Mouse (Mus musculus) CH12.LX (cell line): ENCODE measurements at regions not wholly inside any gene's neighbourhood (a gene's known extent, or its start where the extent isn't known, plus 50 kb on each side); places are given as distances from the start of the nearest gene placed in this dataset.

Source experiments
- DNase-seq: peaks from one replicate; pipeline ENCODE4 v3.0.0-alpha.2; 2013; ENCODE audit errors: extremely low read depth
- H3K27ac ChIP-seq: 2 replicates; pipeline ENCODE4 v1.5.1; 2012; ENCODE audit warnings: low read depth, mild to moderate bottlenecking, control low read depth, moderate library complexity; ENCODE audit not compliant: insufficient read depth
- H3K27me3 ChIP-seq: replicated peaks from 2 replicates; pipeline ENCODE3; 2012; ENCODE audit warnings: inconsistent platforms
- H3K36me3 ChIP-seq, 2 experiments: replicated peaks in 1 of 2; 2 replicates each; pipeline versions ENCODE3 to v1.6.1; 2012; ENCODE audit warnings: inconsistent platforms in 1 of 2, low read length in 1 of 2, mild to moderate bottlenecking in 1 of 2, mixed read lengths in 1 of 2, moderate library complexity in 1 of 2; ENCODE audit not compliant: control insufficient read depth in 1 of 2, insufficient read depth in 1 of 2
- H3K4me1 ChIP-seq, 2 experiments: 2 replicates each; pipeline ENCODE4 v1.6.1; 2012; ENCODE audit warnings: inconsistent platforms in 1 of 2, moderate library complexity in 1 of 2; ENCODE audit not compliant: insufficient read depth in 2 of 2, control insufficient read depth in 1 of 2
- H3K4me2 ChIP-seq: 2 replicates; pipeline ENCODE4 v1.6.1; 2012; ENCODE audit warnings: low read depth, mild to moderate bottlenecking, control low read depth; ENCODE audit not compliant: poor library complexity, insufficient read depth, severe bottlenecking
- H3K4me3 ChIP-seq, 3 experiments: fragments of 150-350 bp in 1 of 3; sonication (generic) in 1 of 3; replicated peaks in 1 of 3; 2 replicates each; pipeline versions ENCODE3 to v1.5.1; 2011 to 2012; ENCODE audit warnings: low read depth in 2 of 3, low read length in 2 of 3, mild to moderate bottlenecking in 2 of 3, moderate library complexity in 2 of 3, control low read depth in 1 of 3, improper control_type of control experiment in 1 of 3, inconsistent platforms in 1 of 3, mixed read lengths in 1 of 3; ENCODE audit not compliant: poor library complexity in 1 of 3
- H3K79me2 ChIP-seq: replicated peaks from 2 replicates; pipeline ENCODE4 v1.6.1; 2012; ENCODE audit warnings: mild to moderate bottlenecking, moderate library complexity; ENCODE audit not compliant: control insufficient read depth, poor library complexity, insufficient read depth, severe bottlenecking; ENCODE audit errors: extremely low read depth
- H3K9ac ChIP-seq: 2 replicates; pipeline ENCODE4 v1.6.1; 2012; ENCODE audit warnings: low read depth, mild to moderate bottlenecking, control low read depth, moderate library complexity; ENCODE audit not compliant: insufficient read depth
- H3K9me3 ChIP-seq: replicated peaks from 2 replicates; pipeline ENCODE3; 2012; ENCODE audit warnings: low read length, inconsistent platforms, mixed read lengths
- CHD1 ChIP-seq: IDR thresholded peaks from 2 replicates; pipeline ENCODE4 v1.6.1; 2012; ENCODE audit warnings: low read depth, low read length, improper control_type of control experiment, inconsistent platforms
- CHD2 ChIP-seq: IDR thresholded peaks from 2 replicates; pipeline ENCODE4 v1.6.1; 2011; ENCODE audit warnings: low read length, improper control_type of control experiment
- E2F4 ChIP-seq: IDR thresholded peaks from 2 replicates; pipeline ENCODE4 v1.6.1; 2011; ENCODE audit warnings: low read depth, low read length, improper control_type of control experiment; ENCODE audit not compliant: insufficient replicate concordance
- ETS1 ChIP-seq: conservative IDR thresholded peaks from 2 replicates; pipeline ENCODE4 v1.6.1; 2012; ENCODE audit warnings: low read depth, mild to moderate bottlenecking, inconsistent platforms, low read length, improper control_type of control experiment, moderate library complexity
- GABPA ChIP-seq: IDR thresholded peaks from 2 replicates; pipeline ENCODE4 v1.6.1; 2012; ENCODE audit warnings: low read depth, low read length, improper control_type of control experiment, inconsistent platforms; ENCODE audit not compliant: insufficient replicate concordance
- IRF4 ChIP-seq: IDR thresholded peaks from 2 replicates; pipeline ENCODE4 v1.6.1; 2014; ENCODE audit warnings: low read depth, mild to moderate bottlenecking, inconsistent platforms, low read length, improper control_type of control experiment
- JUN ChIP-seq: IDR thresholded peaks from 2 replicates; pipeline ENCODE4 v1.6.1; 2011; ENCODE audit warnings: low read depth, mild to moderate bottlenecking, low read length, improper control_type of control experiment, moderate library complexity; ENCODE audit not compliant: insufficient read depth
- JUND ChIP-seq: conservative IDR thresholded peaks from 2 replicates; pipeline ENCODE4 v1.6.1; 2011; ENCODE audit warnings: low read depth, low read length, improper control_type of control experiment
- MAFK ChIP-seq: IDR thresholded peaks from 2 replicates; pipeline ENCODE4 v1.6.1; 2011; ENCODE audit warnings: low read length, improper control_type of control experiment; ENCODE audit not compliant: insufficient replicate concordance
- MAX ChIP-seq: IDR thresholded peaks from 2 replicates; pipeline ENCODE4 v1.6.1; 2011; ENCODE audit warnings: low read length, improper control_type of control experiment
- MXI1 ChIP-seq: IDR thresholded peaks from 2 replicates; pipeline ENCODE4 v1.6.1; 2011; ENCODE audit warnings: mild to moderate bottlenecking, low read depth, low read length, improper control_type of control experiment
- MYC ChIP-seq: IDR thresholded peaks from 2 replicates; pipeline ENCODE4 v1.6.1; 2011; ENCODE audit warnings: low read depth, mild to moderate bottlenecking, improper control_type of control experiment, low read length
- NELFE ChIP-seq: IDR thresholded peaks from 2 replicates; pipeline ENCODE4 v1.6.1; 2011; ENCODE audit warnings: low read depth, low read length, improper control_type of control experiment
- NRF1 ChIP-seq: IDR thresholded peaks from 2 replicates; pipeline ENCODE4 v1.6.1; 2014; ENCODE audit warnings: low read depth, mild to moderate bottlenecking, inconsistent platforms, low read length, improper control_type of control experiment, moderate library complexity
- POLR2A ChIP-seq: IDR thresholded peaks from 2 replicates; pipeline ENCODE4 v1.6.1; 2011; ENCODE audit warnings: low read depth, mild to moderate bottlenecking, improper control_type of control experiment, low read length
- POLR2AphosphoS2 ChIP-seq: IDR thresholded peaks from 2 replicates; pipeline ENCODE4 v1.6.1; 2011; ENCODE audit warnings: low read depth, low read length, improper control_type of control experiment
- RAD21 ChIP-seq: IDR thresholded peaks from 2 replicates; pipeline ENCODE4 v1.6.1; 2011; ENCODE audit warnings: low read depth, mild to moderate bottlenecking, low read length, improper control_type of control experiment, moderate library complexity
- SMC3 ChIP-seq: IDR thresholded peaks from 2 replicates; pipeline ENCODE4 v1.6.1; 2011; ENCODE audit warnings: low read depth, low read length, improper control_type of control experiment
- TCF12 ChIP-seq: IDR thresholded peaks from 2 replicates; pipeline ENCODE4 v1.6.1; 2014; ENCODE audit warnings: low read depth, mild to moderate bottlenecking, inconsistent platforms, low read length, improper control_type of control experiment
- USF1 ChIP-seq: IDR thresholded peaks from 2 replicates; pipeline ENCODE4 v1.6.1; 2014; ENCODE audit warnings: low read depth, mild to moderate bottlenecking, inconsistent platforms, low read length, improper control_type of control experiment
- USF2 ChIP-seq: conservative IDR thresholded peaks from 2 replicates; pipeline ENCODE4 v1.6.1; 2011; ENCODE audit warnings: low read depth, low read length, improper control_type of control experiment
- ZNF384 ChIP-seq: IDR thresholded peaks from 2 replicates; pipeline ENCODE4 v1.6.1; 2012; ENCODE audit warnings: low read depth, low read length, improper control_type of control experiment, inconsistent platforms
- dilution Hi-C: fragments of 300-500 bp; cut with MboI; formaldehyde crosslinking; loops from 2 replicates; pipeline ENCODE4 v1.14.3; 2020; ENCODE audit warnings: low sequenced_read_pairs; ENCODE audit not compliant: extremely low pct_unique_long_range_greater_than_20kb, extremely low pct_ligation_motif_present
- in situ Hi-C: fragments of 300-500 bp; cut with MboI; formaldehyde crosslinking; loops from 3 replicates; pipeline ENCODE4 v1.14.3; 2019; ENCODE audit warnings: low sequenced_read_pairs, low pct_ligation_motif_present, low pct_unique_long_range_greater_than_20kb, mixed read lengths

- no peak overlapping the region for H3K9ac ChIP-seq
- no peak for TF ChIP-seq POLR2A
- TF ChIP-seq JUND = no peak
- no peak for TF ChIP-seq IRF4
- TF ChIP-seq POLR2AphosphoS2 = no peak
- TF ChIP-seq JUN = no peak
- TF ChIP-seq MAFK = no peak
- no peak for TF ChIP-seq GABPA
- TF ChIP-seq NELFE = no peak
- no peak for TF ChIP-seq USF1
- no peak for TF ChIP-seq MXI1
- TF ChIP-seq TCF12 = no peak
- no peak for TF ChIP-seq ZNF384
- TF ChIP-seq E2F4 = no peak
- TF ChIP-seq MYC = no peak
- TF ChIP-seq RAD21 = no peak
- TF ChIP-seq NRF1 = no peak
- TF ChIP-seq CHD2 = no peak
- no peak for TF ChIP-seq SMC3
- no peak for TF ChIP-seq MAX
- H3K27me3 ChIP-seq = no peaks in the 10 kb centered on the region
- DNase-seq = no peak
- dilution Hi-C loops (no loop called here), in situ Hi-C loops (no loop called here)
- no peak overlapping the region for H3K4me2 ChIP-seq
- no peaks in the 10 kb centered on the region for H3K79me2 ChIP-seq
- no peak overlapping the region for H3K4me3 ChIP-seq
- no peaks in the 10 kb centered on the region for H3K36me3 ChIP-seq
- H3K27ac ChIP-seq = no peak overlapping the region
- H3K9me3 ChIP-seq = no peaks in the 10 kb centered on the region
- H3K4me1 ChIP-seq = no peaks in the 10 kb centered on the region
These were observed 364.7 kb upstream of the Chrm3 start for GRCm38 (mm10) chr13:10725335-10725734.

DNA sequence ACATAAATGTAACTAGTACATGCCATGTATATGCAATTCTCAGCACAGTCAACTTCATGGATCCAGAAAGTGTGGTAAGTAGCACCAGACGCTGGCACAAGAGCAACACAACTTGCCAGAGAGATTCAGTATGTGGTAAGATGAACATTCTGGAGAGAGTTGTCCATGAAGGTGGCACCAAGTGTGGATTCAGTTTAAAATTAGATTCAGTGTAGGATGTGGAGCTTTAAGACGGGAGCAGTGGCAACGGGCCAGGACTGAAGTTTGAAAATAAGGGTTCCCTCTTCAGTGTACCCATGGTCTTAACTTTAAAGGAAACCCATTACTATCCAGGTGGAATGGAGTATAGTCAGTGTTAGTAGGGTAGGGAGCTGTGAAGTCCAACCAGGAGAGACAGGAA lies 360.0 kb upstream of the Chrm3 start:
- Histone ChIP-seq H3K36me3 (no peaks in the 10 kb centered on the region), H3K4me1 (no peaks in the 10 kb centered on the region), H3K79me2 (no peaks in the 10 kb centered on the region), H3K9ac (no peak overlapping the region), H3K27ac (no peak overlapping the region), H3K27me3 (no peaks in the 10 kb centered on the region), H3K9me3 (no peaks in the 10 kb centered on the region), H3K4me2 (no peak overlapping the region), H3K4me3 (no peak overlapping the region)
- DNase-seq = no peak
- dilution Hi-C loops (no loop called here), in situ Hi-C loops (no loop called here)
- TF ChIP-seq CHD1 = no peak
- TF ChIP-seq E2F4 = no peak
- TF ChIP-seq NRF1 = no peak
- no peak for TF ChIP-seq RAD21
- TF ChIP-seq NELFE = no peak
- TF ChIP-seq USF2 = no peak
- TF ChIP-seq ETS1 = no peak
- no peak for TF ChIP-seq ZNF384
- no peak for TF ChIP-seq SMC3
